Mouse (Mus musculus): Measurements from ENCODE around the gene Rhoj. TPM values are rescaled to one million over a fixed set of nuclear protein-coding genes. Genes with fewer than 3 reads are reported as not detected.

Rhoj gene
- total and polyA plus RNA-seq, 3 experiments: not detected

DNA sequence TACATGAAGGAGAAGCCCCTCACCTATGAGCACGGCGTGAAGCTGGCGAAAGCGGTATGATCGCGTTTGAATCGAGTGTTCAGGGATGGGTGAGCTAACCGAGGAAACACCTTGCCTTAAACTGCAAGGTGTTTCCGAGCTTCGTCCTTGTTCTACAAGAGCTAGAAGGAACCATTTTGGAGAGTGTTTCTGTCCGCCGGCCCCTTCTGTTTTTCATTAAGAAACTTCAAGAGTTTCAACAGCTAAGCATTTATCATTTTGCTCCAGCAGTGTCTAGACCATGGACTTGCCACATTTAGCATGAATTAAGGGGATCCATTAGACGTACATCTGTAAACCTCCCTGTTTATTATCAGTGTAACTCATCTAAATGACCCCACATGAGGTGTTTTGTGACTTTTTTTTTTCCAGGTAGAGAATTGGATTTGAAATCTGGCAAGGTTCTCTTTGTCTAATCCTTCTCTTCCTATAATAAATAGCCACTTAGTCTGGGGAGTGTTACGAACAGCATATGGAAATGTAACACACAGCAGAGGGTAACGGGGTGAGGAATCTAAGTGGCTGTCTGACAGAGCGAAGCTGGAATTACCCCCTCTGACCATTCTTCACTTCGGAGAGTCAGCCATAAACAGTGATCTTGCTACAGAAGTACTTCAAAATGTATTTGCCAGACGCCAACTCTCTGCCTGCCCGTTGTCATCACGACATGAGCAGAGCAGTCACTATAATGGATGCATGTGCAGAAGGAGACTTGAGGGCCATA is 86.1 kb downstream of the Rhoj start:
- H3K36me3 ChIP-seq (replicated peaks in 1 of 2; ENCODE audit: control insufficient read depth in 1 of 2, insufficient read depth in 1 of 2, low read length in 1 of 2): no peaks in the 10 kb centered on the region
- in situ Hi-C loops (cut with MboI; ENCODE audit: low pct_ligation_motif_present, low pct_unique_long_range_greater_than_20kb, low sequenced_read_pairs): loop anchor here (10.0 kb wide), 1 partner anchor 1079 kb away; the partner anchor contains the start of gene Gm11042

DNA sequence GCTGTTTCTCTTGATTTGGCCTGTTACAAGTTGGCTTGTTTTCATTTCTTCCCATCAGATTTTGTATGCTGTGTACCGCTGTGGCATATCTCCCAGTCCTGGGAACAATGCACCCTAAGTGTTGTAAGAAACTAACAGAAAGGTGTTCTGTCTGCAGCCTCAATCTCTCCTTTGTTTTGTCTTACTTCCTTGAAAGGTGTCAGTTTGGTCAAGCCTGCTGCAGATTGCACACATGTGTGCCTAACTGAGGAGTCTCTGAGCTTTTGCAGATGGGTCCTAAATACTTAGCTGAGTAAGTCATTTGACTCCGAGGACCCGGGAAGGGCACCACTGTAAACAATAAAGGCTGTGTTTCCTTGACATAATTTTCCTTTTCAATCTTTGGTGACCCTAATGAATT is 88.5 kb downstream of the Rhoj start:
- no peaks in the 10 kb centered on the region for H3K27me3 ChIP-seq (replicated peaks)
- in situ Hi-C loops (cut with MboI; ENCODE audit: low pct_ligation_motif_present, low pct_unique_long_range_greater_than_20kb, low sequenced_read_pairs) (loop anchor here (10.0 kb wide), 1 partner anchor 1082 kb away; the partner anchor contains the start of gene Gm11042), dilution Hi-C loops (cut with MboI; ENCODE audit: extremely low pct_ligation_motif_present, extremely low pct_unique_long_range_greater_than_20kb, low sequenced_read_pairs) (no loop called here)
- no peaks in the 10 kb centered on the region for H3K9me3 ChIP-seq (replicated peaks; ENCODE audit: low read length)
- H3K4me3 ChIP-seq (replicated peaks in 1 of 3; ENCODE audit: low read depth in 2 of 3, low read length in 2 of 3, poor library complexity in 1 of 3): no peak overlapping the region
- H3K27ac ChIP-seq (ENCODE audit: insufficient read depth, low read depth): no peak overlapping the region
- TF ChIP-seq CTCF (conservative IDR thresholded peaks at IDR 0.05 in 1 of 2, IDR thresholded peaks at IDR 0.05 in 1 of 2; ENCODE audit: low read depth in 2 of 2, low read length in 2 of 2) (no peak), USF2 (conservative IDR thresholded peaks at IDR 0.05; ENCODE audit: low read depth, low read length) (no peak), ETS1 (conservative IDR thresholded peaks at IDR 0.05; ENCODE audit: low read depth, low read length) (no peak), CHD1 (IDR thresholded peaks at IDR 0.05; ENCODE audit: low read depth, low read length) (no peak), ZC3H11A (IDR thresholded peaks at IDR 0.05; ENCODE audit: low read depth, low read length) (no peak), USF1 (IDR thresholded peaks at IDR 0.05; ENCODE audit: low read depth, low read length) (no peak), PAX5 (IDR thresholded peaks at IDR 0.05; ENCODE audit: low read length) (no peak), RAD21 (IDR thresholded peaks at IDR 0.05; ENCODE audit: low read depth, low read length) (no peak), SIN3A (IDR thresholded peaks at IDR 0.05; ENCODE audit: low read length) (no peak), TBP (conservative IDR thresholded peaks at IDR 0.05; ENCODE audit: low read depth, low read length) (no peak), BHLHE40 (IDR thresholded peaks at IDR 0.05; ENCODE audit: low read depth, low read length) (no peak)
- no peak overlapping the region for H3K9ac ChIP-seq (ENCODE audit: insufficient read depth, low read depth)
- no peak for DNase-seq (ENCODE audit: extremely low read depth)
- no peaks in the 10 kb centered on the region for H3K36me3 ChIP-seq (replicated peaks in 1 of 2; ENCODE audit: control insufficient read depth in 1 of 2, insufficient read depth in 1 of 2, low read length in 1 of 2)
- H3K4me2 ChIP-seq (ENCODE audit: insufficient read depth, low read depth, poor library complexity, severe bottlenecking): no peak overlapping the region
- H3K79me2 ChIP-seq (replicated peaks; ENCODE audit: control insufficient read depth, extremely low read depth, insufficient read depth, poor library complexity, severe bottlenecking): no peaks in the 10 kb centered on the region
- no peaks in the 10 kb centered on the region for H3K4me1 ChIP-seq (ENCODE audit: control insufficient read depth in 1 of 2, insufficient read depth in 2 of 2)

More for the DNA sequence above, 86.1 kb downstream of the Rhoj start:
- dilution Hi-C loops (cut with MboI; ENCODE audit: extremely low pct_ligation_motif_present, extremely low pct_unique_long_range_greater_than_20kb, low sequenced_read_pairs): no loop called here
- H3K79me2 ChIP-seq (replicated peaks; ENCODE audit: control insufficient read depth, extremely low read depth, insufficient read depth, poor library complexity, severe bottlenecking): no peaks in the 10 kb centered on the region
- no peak for DNase-seq (ENCODE audit: extremely low read depth)
- no peaks in the 10 kb centered on the region for H3K4me1 ChIP-seq (ENCODE audit: control insufficient read depth in 1 of 2, insufficient read depth in 2 of 2)
- no peak for TF ChIP-seq KAT2A (IDR thresholded peaks at IDR 0.05; ENCODE audit: insufficient replicate concordance, low read length)
- no peak for TF ChIP-seq PAX5 (IDR thresholded peaks at IDR 0.05; ENCODE audit: low read length)
- TF ChIP-seq NRF1 (IDR thresholded peaks at IDR 0.05; ENCODE audit: low read depth, low read length): no peak
- TF ChIP-seq SMC3 (IDR thresholded peaks at IDR 0.05; ENCODE audit: low read depth, low read length): no peak
- TF ChIP-seq ELF1 (IDR thresholded peaks at IDR 0.05; ENCODE audit: low read depth, low read length): no peak
- no peak for TF ChIP-seq MXI1 (IDR thresholded peaks at IDR 0.05; ENCODE audit: low read depth, low read length)
- no peak for TF ChIP-seq ZMIZ1 (IDR thresholded peaks at IDR 0.05; ENCODE audit: low read depth, low read length)
- no peak for TF ChIP-seq HCFC1 (IDR thresholded peaks at IDR 0.05; ENCODE audit: low read depth, low read length)
- TF ChIP-seq E2F4 (IDR thresholded peaks at IDR 0.05; ENCODE audit: insufficient replicate concordance, low read depth, low read length): no peak
- no peak for TF ChIP-seq ZNF384 (IDR thresholded peaks at IDR 0.05; ENCODE audit: low read depth, low read length)
- no peak for TF ChIP-seq CTCF (conservative IDR thresholded peaks at IDR 0.05 in 1 of 2, IDR thresholded peaks at IDR 0.05 in 1 of 2; ENCODE audit: low read depth in 2 of 2, low read length in 2 of 2)
- no peaks in the 10 kb centered on the region for H3K9me3 ChIP-seq (replicated peaks; ENCODE audit: low read length)
- no peak overlapping the region for H3K27ac ChIP-seq (ENCODE audit: insufficient read depth, low read depth)
- H3K4me2 ChIP-seq (ENCODE audit: insufficient read depth, low read depth, poor library complexity, severe bottlenecking): no peak overlapping the region
- H3K9ac ChIP-seq (ENCODE audit: insufficient read depth, low read depth): no peak overlapping the region
- no peak overlapping the region for H3K4me3 ChIP-seq (replicated peaks in 1 of 3; ENCODE audit: low read depth in 2 of 3, low read length in 2 of 3, poor library complexity in 1 of 3)
- no peaks in the 10 kb centered on the region for H3K27me3 ChIP-seq (replicated peaks)
